In the genomic region with DNA sequence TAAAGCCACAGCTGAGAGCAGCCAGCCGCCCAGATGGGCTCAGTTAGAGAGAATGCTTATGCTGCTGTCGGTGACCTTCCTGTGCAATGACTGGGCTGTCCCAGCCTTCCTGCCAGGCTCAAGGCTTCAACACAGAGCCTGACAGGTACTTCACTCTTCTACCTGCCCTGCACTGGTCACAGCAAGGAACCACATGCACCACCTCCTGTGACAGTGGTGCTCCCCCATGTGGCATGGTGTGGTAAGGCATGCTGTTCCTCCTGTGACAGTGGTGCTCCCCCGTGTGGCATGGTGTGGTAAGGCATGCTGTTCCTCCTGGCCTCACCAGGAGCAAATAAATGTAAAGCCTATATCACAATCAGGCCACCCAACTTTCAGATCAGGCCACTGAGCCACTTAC, we compare ENCODE assay signal across 9 mouse cellular contexts. TPM values are rescaled to one million over a fixed set of nuclear protein-coding genes. Genes with fewer than 3 reads are reported as not detected.
DNase-seq lines count a peak whose midpoint lies in the region; ATAC-seq lines count a peak whose summit lies in the region.
"Had no signal": no experiment of that assay in that cellular context is flagged by ENCODE, and none has a peak within 500 bp of the region (broad histone marks: within the 10 kb centered on the region; RNA-seq: fewer than 3 reads in every experiment).

No protein-coding gene starts in this region.

- 50% methylated on average over 3 of the region's 3 CpGs for WGBS in lung, embryonic 16.5 days

- no peaks in the 10 kb centered on the region for H3K27me3 ChIP-seq in lung, embryonic 16.5 days (ENCODE audit: control insufficient read depth, insufficient read depth, low read depth, low read length)
- H3K27me3 ChIP-seq: liver, embryonic 15.5 days had no signal

- H3K4me3 ChIP-seq in lung, embryonic 16.5 days (ENCODE audit: low read length), result no peak overlapping the region
- H3K4me3 ChIP-seq: liver, embryonic 15.5 days had no signal

- H3K9ac ChIP-seq in lung, embryonic 16.5 days (ENCODE audit: low read length), result no peak overlapping the region
- H3K9ac ChIP-seq: liver, embryonic 15.5 days had no signal

- no peaks in the 10 kb centered on the region for H3K4me1 ChIP-seq in lung, embryonic 16.5 days (replicated peaks; ENCODE audit: control insufficient read depth, insufficient read depth, low read length)
- H3K4me1 ChIP-seq: liver, embryonic 15.5 days had no signal

- no peak overlapping the region for H3K27ac ChIP-seq in lung, embryonic 16.5 days (ENCODE audit: low read length)
- H3K27ac ChIP-seq: liver, embryonic 15.5 days had no signal

- no peak overlapping the region for H3K4me2 ChIP-seq in lung, embryonic 16.5 days (ENCODE audit: low read depth, low read length)
- H3K4me2 ChIP-seq: liver, embryonic 15.5 days had no signal

- H3K36me3 ChIP-seq in lung, embryonic 16.5 days (ENCODE audit: control insufficient read depth, insufficient read depth, low read length), result no peaks in the 10 kb centered on the region
- H3K36me3 ChIP-seq: liver, embryonic 15.5 days had no signal

- H3K9me3 ChIP-seq in lung, embryonic 16.5 days (ENCODE audit: control insufficient read depth, low read length), result no peaks in the 10 kb centered on the region
- H3K9me3 ChIP-seq: liver, embryonic 15.5 days had no signal

- ATAC-seq in lung, embryonic 16.5 days (ENCODE audit: low read depth), result peak; percentile 52; the same call in 1 of the 2 replicates

- DNase-seq in CD8-positive naive resting alpha-beta T cell, adult 2 months (ENCODE audit: low read depth in 2 of 2, low spot score in 2 of 2), result peak; percentile 96 to 97
- peak; percentile 82 for DNase-seq in adrenal gland, adult 2 months
- peak; percentile 84 for DNase-seq in embryo, embryonic 11 days
- peak; percentile 85 for DNase-seq in heart, adult 8-10 months (ENCODE audit: low spot score)
- peak; percentile 93 for DNase-seq in layer of hippocampus, adult 11-12 months (ENCODE audit: low spot score)
- peak; percentile 73 for DNase-seq in retina, adult 2 months (ENCODE audit: low read depth, low spot score)
- peak; percentile 93 for DNase-seq in thymus, postnatal 25 days

RNA-seq across cellular contexts. Expression of gene Dnah17, which starts 27.6 kb away (rescaled TPM):
- under 1 TPM; 0.03 to 0.12 TPM for total RNA-seq in adrenal gland, adult 2 months (2021)
- polyA plus RNA-seq in adrenal gland, adult 2 months (2012; rRNA removed), result under 0.01 and 0.12 TPM in 2 replicates
- under 1 TPM; 0.03 to 0.66 (median 0.07) TPM for total RNA-seq in heart, adult 8-10 months (2022)
- polyA plus RNA-seq in lung, embryonic 16.5 days (2015; fragmentation: Nextera tagmentation; extraction: Ambion mirVana), result 0.19 and 0.23 TPM in 2 replicates
